Mouse (Mus musculus): Measurements from ENCODE around the gene Flvcr1. TPM values are rescaled to one million over a fixed set of nuclear protein-coding genes. Genes with fewer than 3 reads are reported as not detected.

Flvcr1 gene
- total and polyA plus RNA-seq, 3 experiments: 37.5 to 86.8 (median 47.9) TPM

GRCm38 (mm10) chr1:190978511-190979073, 47.4 kb downstream of the Flvcr1 start:
- H3K4me1 ChIP-seq (ENCODE audit: control insufficient read depth in 1 of 2, insufficient read depth in 2 of 2): peaks cover 11 to 27% of the 10 kb centered on the region in 2 experiments
- peak overlapping the region; percentile 24; the same call in 1 of the 2 replicates for H3K4me2 ChIP-seq (ENCODE audit: insufficient read depth, low read depth, poor library complexity, severe bottlenecking)
- no peaks in the 10 kb centered on the region for H3K36me3 ChIP-seq (replicated peaks in 1 of 2; ENCODE audit: control insufficient read depth in 1 of 2, insufficient read depth in 1 of 2, low read length in 1 of 2)
- DNase-seq (ENCODE audit: extremely low read depth): no peak
- TF ChIP-seq CHD1 (IDR thresholded peaks at IDR 0.05; ENCODE audit: low read depth, low read length): no peak
- TF ChIP-seq USF2 (conservative IDR thresholded peaks at IDR 0.05; ENCODE audit: low read depth, low read length): no peak
- TF ChIP-seq NELFE (IDR thresholded peaks at IDR 0.05; ENCODE audit: low read depth, low read length): no peak
- TF ChIP-seq PAX5 (IDR thresholded peaks at IDR 0.05; ENCODE audit: low read length): no peak
- H3K79me2 ChIP-seq (replicated peaks; ENCODE audit: control insufficient read depth, extremely low read depth, insufficient read depth, poor library complexity, severe bottlenecking): no peaks in the 10 kb centered on the region
- dilution Hi-C loops (cut with MboI; ENCODE audit: extremely low pct_ligation_motif_present, extremely low pct_unique_long_range_greater_than_20kb, low sequenced_read_pairs) (no loop called here), in situ Hi-C loops (cut with MboI; ENCODE audit: low pct_ligation_motif_present, low pct_unique_long_range_greater_than_20kb, low sequenced_read_pairs) (no loop called here)
- H3K27ac ChIP-seq (ENCODE audit: insufficient read depth, low read depth): no peak overlapping the region
- peak overlapping the region in 1 of 3 experiments; percentile 38 for H3K4me3 ChIP-seq (replicated peaks in 1 of 3; ENCODE audit: low read depth in 2 of 3, low read length in 2 of 3, poor library complexity in 1 of 3)
- peaks cover 7% of the 10 kb centered on the region for H3K27me3 ChIP-seq (replicated peaks)
- no peak overlapping the region for H3K9ac ChIP-seq (ENCODE audit: insufficient read depth, low read depth)
- H3K9me3 ChIP-seq (replicated peaks; ENCODE audit: low read length): peaks cover 6% of the 10 kb centered on the region

GRCm38 (mm10) chr1:190978001-190978400, 48.0 kb downstream of the Flvcr1 start:
- Histone ChIP-seq H3K36me3 (replicated peaks in 1 of 2; ENCODE audit: control insufficient read depth in 1 of 2, insufficient read depth in 1 of 2, low read length in 1 of 2) (no peaks in the 10 kb centered on the region), H3K27ac (ENCODE audit: insufficient read depth, low read depth) (no peak overlapping the region), H3K9me3 (replicated peaks; ENCODE audit: low read length) (peaks cover 6% of the 10 kb centered on the region), H3K4me1 (ENCODE audit: control insufficient read depth in 1 of 2, insufficient read depth in 2 of 2) (peaks cover 11 to 28% of the 10 kb centered on the region in 2 experiments), H3K4me3 (replicated peaks in 1 of 3; ENCODE audit: low read depth in 2 of 3, low read length in 2 of 3, poor library complexity in 1 of 3) (no peak overlapping the region), H3K4me2 (ENCODE audit: insufficient read depth, low read depth, poor library complexity, severe bottlenecking) (no peak overlapping the region), H3K27me3 (replicated peaks) (peaks cover 7% of the 10 kb centered on the region), H3K79me2 (replicated peaks; ENCODE audit: control insufficient read depth, extremely low read depth, insufficient read depth, poor library complexity, severe bottlenecking) (no peaks in the 10 kb centered on the region), H3K9ac (ENCODE audit: insufficient read depth, low read depth) (no peak overlapping the region)
- DNase-seq (ENCODE audit: extremely low read depth): no peak
- dilution Hi-C loops (cut with MboI; ENCODE audit: extremely low pct_ligation_motif_present, extremely low pct_unique_long_range_greater_than_20kb, low sequenced_read_pairs): no loop called here
- in situ Hi-C loops (cut with MboI; ENCODE audit: low pct_ligation_motif_present, low pct_unique_long_range_greater_than_20kb, low sequenced_read_pairs): no loop called here
- no peak for TF ChIP-seq CHD1 (IDR thresholded peaks at IDR 0.05; ENCODE audit: low read depth, low read length)
- no peak for TF ChIP-seq NELFE (IDR thresholded peaks at IDR 0.05; ENCODE audit: low read depth, low read length)
- no peak for TF ChIP-seq SMC3 (IDR thresholded peaks at IDR 0.05; ENCODE audit: low read depth, low read length)
- TF ChIP-seq MEF2A (IDR thresholded peaks at IDR 0.05; ENCODE audit: borderline replicate concordance, low read depth, low read length): no peak
- no peak for TF ChIP-seq USF2 (conservative IDR thresholded peaks at IDR 0.05; ENCODE audit: low read depth, low read length)
- TF ChIP-seq MYC (IDR thresholded peaks at IDR 0.05; ENCODE audit: low read depth, low read length): no peak
- no peak for TF ChIP-seq MAX (IDR thresholded peaks at IDR 0.05; ENCODE audit: low read length)
- TF ChIP-seq ZKSCAN1 (IDR thresholded peaks at IDR 0.05; ENCODE audit: borderline replicate concordance, low read depth, low read length): no peak
- TF ChIP-seq KAT2A (IDR thresholded peaks at IDR 0.05; ENCODE audit: insufficient replicate concordance, low read length): no peak
- TF ChIP-seq CTCF (conservative IDR thresholded peaks at IDR 0.05 in 1 of 2, IDR thresholded peaks at IDR 0.05 in 1 of 2; ENCODE audit: low read depth in 2 of 2, low read length in 2 of 2): no peak
- TF ChIP-seq IRF4 (IDR thresholded peaks at IDR 0.05; ENCODE audit: low read depth, low read length): no peak
- TF ChIP-seq ELF1 (IDR thresholded peaks at IDR 0.05; ENCODE audit: low read depth, low read length): no peak
- TF ChIP-seq MXI1 (IDR thresholded peaks at IDR 0.05; ENCODE audit: low read depth, low read length): no peak
- no peak for TF ChIP-seq POLR2AphosphoS2 (IDR thresholded peaks at IDR 0.05; ENCODE audit: low read depth, low read length)
- no peak for TF ChIP-seq USF1 (IDR thresholded peaks at IDR 0.05; ENCODE audit: low read depth, low read length)
